Mouse (Mus musculus): ENCODE data around the gene Afg1l. TPM values are rescaled to one million over a fixed set of nuclear protein-coding genes. Genes with fewer than 3 reads are reported as not detected.
A peak's percentile ranks its signal among the peaks of the same experiment; 100 is the strongest.

Gene Afg1l
- polyA plus RNA-seq, 1 experiment from 2014 or later = 2.9 TPM

DNA sequence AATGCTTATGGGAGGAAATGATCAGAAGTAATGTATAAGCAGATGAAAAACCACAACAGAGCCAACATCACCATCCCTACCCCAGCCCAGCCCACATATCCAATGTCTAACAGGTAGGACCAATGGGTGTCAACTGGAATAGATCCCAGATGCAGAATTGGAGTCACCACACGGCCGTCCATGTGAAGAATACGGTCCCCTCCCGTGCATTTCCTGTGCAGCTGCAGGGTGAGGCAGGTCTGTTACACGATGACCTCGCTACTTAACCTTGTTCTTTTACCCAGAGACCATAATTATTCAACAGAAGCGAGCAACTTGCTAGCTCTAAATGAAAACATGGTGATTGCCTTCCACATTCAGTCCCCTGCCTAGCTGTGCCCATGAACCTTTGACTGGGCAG is 178.4 kb downstream of the Afg1l start:
- Histone ChIP-seq H3K4me3 (ENCODE audit: low read depth, low read length) (no peak overlapping the region), H3K9me3 (replicated peaks; ENCODE audit: control insufficient read depth, low read length) (no peaks in the 10 kb centered on the region), H3K4me1 (ENCODE audit: control insufficient read depth, low read depth, low read length) (peaks cover 12% of the 10 kb centered on the region), H3K27me3 (ENCODE audit: control insufficient read depth, insufficient read depth, low read depth, low read length) (no peaks in the 10 kb centered on the region), H3K4me2 (ENCODE audit: low read depth, low read length) (no peak overlapping the region), H3K9ac (ENCODE audit: low read depth, low read length) (no peak overlapping the region), H3K36me3 (ENCODE audit: control insufficient read depth, insufficient read depth) (no peaks in the 10 kb centered on the region), H3K27ac (ENCODE audit: low read length) (no peak overlapping the region)
- WGBS (ENCODE audit: insufficient replicate concordance) = 36% methylated on average over 7 of the region's 7 CpGs
- no peak for ATAC-seq (ENCODE audit: low read depth)

- Histone ChIP-seq H3K4me2 (ENCODE audit: low read depth, low read length) (no peak overlapping the region), H3K4me1 (ENCODE audit: control insufficient read depth, low read depth, low read length) (peaks cover 14% of the 10 kb centered on the region), H3K9ac (ENCODE audit: low read depth, low read length) (no peak overlapping the region), H3K36me3 (ENCODE audit: control insufficient read depth, insufficient read depth) (no peaks in the 10 kb centered on the region), H3K27me3 (ENCODE audit: control insufficient read depth, insufficient read depth, low read depth, low read length) (no peaks in the 10 kb centered on the region), H3K27ac (ENCODE audit: low read length) (no peak overlapping the region), H3K4me3 (ENCODE audit: low read depth, low read length) (no peak overlapping the region), H3K9me3 (replicated peaks; ENCODE audit: control insufficient read depth, low read length) (no peaks in the 10 kb centered on the region)
- WGBS (ENCODE audit: insufficient replicate concordance) = 57% methylated on average over 6 of the region's 6 CpGs
- no peak for ATAC-seq (ENCODE audit: low read depth)
Measured at GRCm38 (mm10) chr10:42299426-42299825, 178.9 kb downstream of the Afg1l start.

GRCm38 (mm10) chr10:42297954-42298353 is 180.4 kb downstream of the Afg1l start:
- Histone ChIP-seq H3K9ac (ENCODE audit: low read depth, low read length) (no peak overlapping the region), H3K4me1 (ENCODE audit: control insufficient read depth, low read depth, low read length) (peaks cover 15% of the 10 kb centered on the region), H3K4me2 (ENCODE audit: low read depth, low read length) (no peak overlapping the region), H3K4me3 (ENCODE audit: low read depth, low read length) (no peak overlapping the region), H3K36me3 (ENCODE audit: control insufficient read depth, insufficient read depth) (no peaks in the 10 kb centered on the region), H3K27me3 (ENCODE audit: control insufficient read depth, insufficient read depth, low read depth, low read length) (no peaks in the 10 kb centered on the region), H3K27ac (ENCODE audit: low read length) (no peak overlapping the region), H3K9me3 (replicated peaks; ENCODE audit: control insufficient read depth, low read length) (no peaks in the 10 kb centered on the region)
- ATAC-seq (ENCODE audit: low read depth) = no peak
- WGBS (ENCODE audit: insufficient replicate concordance) = 51% methylated on average over 1 of the region's 1 CpGs

- Histone ChIP-seq H3K27me3 (ENCODE audit: control insufficient read depth, insufficient read depth, low read depth, low read length) (no peaks in the 10 kb centered on the region), H3K9me3 (replicated peaks; ENCODE audit: control insufficient read depth, low read length) (no peaks in the 10 kb centered on the region), H3K9ac (ENCODE audit: low read depth, low read length) (no peak overlapping the region), H3K27ac (ENCODE audit: low read length) (no peak overlapping the region), H3K36me3 (ENCODE audit: control insufficient read depth, insufficient read depth) (no peaks in the 10 kb centered on the region), H3K4me2 (ENCODE audit: low read depth, low read length) (no peak overlapping the region), H3K4me3 (ENCODE audit: low read depth, low read length) (no peak overlapping the region), H3K4me1 (ENCODE audit: control insufficient read depth, low read depth, low read length) (peaks cover 15% of the 10 kb centered on the region)
- no peak for ATAC-seq (ENCODE audit: low read depth)
- WGBS (ENCODE audit: insufficient replicate concordance) = 65% methylated on average over 2 of the region's 2 CpGs
Measured at GRCm38 (mm10) chr10:42297109-42297508, 181.3 kb downstream of the Afg1l start.

DNA sequence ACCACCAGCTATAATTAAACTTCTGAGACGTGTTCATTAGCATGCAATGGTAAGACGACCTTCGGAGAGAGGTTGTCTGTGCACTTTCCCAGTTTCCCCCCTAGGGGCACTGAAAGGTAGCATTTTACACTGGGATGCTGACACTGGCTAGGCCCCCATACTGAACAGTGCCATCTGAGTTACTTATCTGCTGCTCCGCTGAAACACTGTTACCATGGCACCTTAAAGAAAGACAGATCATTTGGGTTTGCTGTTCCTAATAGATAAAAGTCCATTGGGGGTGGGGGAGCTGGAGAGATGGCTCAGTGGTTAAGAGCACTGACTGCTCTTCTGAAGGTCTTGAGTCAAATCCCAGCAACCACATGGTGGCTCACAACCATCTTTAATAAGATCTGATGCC is 181.8 kb downstream of the Afg1l start:
- H3K9ac ChIP-seq (ENCODE audit: low read depth, low read length) = no peak overlapping the region
- no peak overlapping the region for H3K4me3 ChIP-seq (ENCODE audit: low read depth, low read length)
- no peak overlapping the region for H3K27ac ChIP-seq (ENCODE audit: low read length)
- no peaks in the 10 kb centered on the region for H3K9me3 ChIP-seq (replicated peaks; ENCODE audit: control insufficient read depth, low read length)
- H3K4me2 ChIP-seq (ENCODE audit: low read depth, low read length) = peak overlapping the region; percentile 1; the same call in 1 of the 2 replicates
- H3K27me3 ChIP-seq (ENCODE audit: control insufficient read depth, insufficient read depth, low read depth, low read length) = no peaks in the 10 kb centered on the region
- H3K36me3 ChIP-seq (ENCODE audit: control insufficient read depth, insufficient read depth) = no peaks in the 10 kb centered on the region
- H3K4me1 ChIP-seq (ENCODE audit: control insufficient read depth, low read depth, low read length) = peaks cover 15% of the 10 kb centered on the region
- ATAC-seq (ENCODE audit: low read depth) = peak; percentile 79
- WGBS (ENCODE audit: insufficient replicate concordance) = 34% methylated on average over 4 of the region's 4 CpGs

- H3K4me3 ChIP-seq (ENCODE audit: low read depth, low read length) = no peak overlapping the region
- no peak for ATAC-seq (ENCODE audit: low read depth)
- no peaks in the 10 kb centered on the region for H3K36me3 ChIP-seq (ENCODE audit: control insufficient read depth, insufficient read depth)
- 5% methylated on average over 1 of the region's 1 CpGs for WGBS (ENCODE audit: insufficient replicate concordance)
- no peak overlapping the region for H3K9ac ChIP-seq (ENCODE audit: low read depth, low read length)
- no peaks in the 10 kb centered on the region for H3K9me3 ChIP-seq (replicated peaks; ENCODE audit: control insufficient read depth, low read length)
- no peak overlapping the region for H3K4me2 ChIP-seq (ENCODE audit: low read depth, low read length)
- H3K27ac ChIP-seq (ENCODE audit: low read length) = no peak overlapping the region
- no peaks in the 10 kb centered on the region for H3K27me3 ChIP-seq (ENCODE audit: control insufficient read depth, insufficient read depth, low read depth, low read length)
- peaks cover 15% of the 10 kb centered on the region for H3K4me1 ChIP-seq (ENCODE audit: control insufficient read depth, low read depth, low read length)
Measured at GRCm38 (mm10) chr10:42295028-42295427, 183.3 kb downstream of the Afg1l start.

GRCm38 (mm10) chr10:42294392-42294791 is 184.0 kb downstream of the Afg1l start:
- no peaks in the 10 kb centered on the region for H3K9me3 ChIP-seq (replicated peaks; ENCODE audit: control insufficient read depth, low read length)
- H3K4me3 ChIP-seq (ENCODE audit: low read depth, low read length) = no peak overlapping the region
- no peak overlapping the region for H3K27ac ChIP-seq (ENCODE audit: low read length)
- H3K4me1 ChIP-seq (ENCODE audit: control insufficient read depth, low read depth, low read length) = peaks cover 15% of the 10 kb centered on the region
- H3K4me2 ChIP-seq (ENCODE audit: low read depth, low read length) = no peak overlapping the region
- no peaks in the 10 kb centered on the region for H3K36me3 ChIP-seq (ENCODE audit: control insufficient read depth, insufficient read depth)
- WGBS (ENCODE audit: insufficient replicate concordance) = 14% methylated on average over 2 of the region's 2 CpGs
- no peak for ATAC-seq (ENCODE audit: low read depth)
- H3K9ac ChIP-seq (ENCODE audit: low read depth, low read length) = no peak overlapping the region
- H3K27me3 ChIP-seq (ENCODE audit: control insufficient read depth, insufficient read depth, low read depth, low read length) = no peaks in the 10 kb centered on the region

GRCm38 (mm10) chr10:42293877-42294276 is 184.5 kb downstream of the Afg1l start:
- no peak overlapping the region for H3K4me2 ChIP-seq (ENCODE audit: low read depth, low read length)
- no peak overlapping the region for H3K27ac ChIP-seq (ENCODE audit: low read length)
- ATAC-seq (ENCODE audit: low read depth) = no peak
- H3K36me3 ChIP-seq (ENCODE audit: control insufficient read depth, insufficient read depth) = no peaks in the 10 kb centered on the region
- H3K9ac ChIP-seq (ENCODE audit: low read depth, low read length) = no peak overlapping the region
- no peak overlapping the region for H3K4me3 ChIP-seq (ENCODE audit: low read depth, low read length)
- WGBS (ENCODE audit: insufficient replicate concordance) = 28% methylated on average over 4 of the region's 4 CpGs
- H3K9me3 ChIP-seq (replicated peaks; ENCODE audit: control insufficient read depth, low read length) = no peaks in the 10 kb centered on the region
- peaks cover 15% of the 10 kb centered on the region for H3K4me1 ChIP-seq (ENCODE audit: control insufficient read depth, low read depth, low read length)
- no peaks in the 10 kb centered on the region for H3K27me3 ChIP-seq (ENCODE audit: control insufficient read depth, insufficient read depth, low read depth, low read length)

DNA sequence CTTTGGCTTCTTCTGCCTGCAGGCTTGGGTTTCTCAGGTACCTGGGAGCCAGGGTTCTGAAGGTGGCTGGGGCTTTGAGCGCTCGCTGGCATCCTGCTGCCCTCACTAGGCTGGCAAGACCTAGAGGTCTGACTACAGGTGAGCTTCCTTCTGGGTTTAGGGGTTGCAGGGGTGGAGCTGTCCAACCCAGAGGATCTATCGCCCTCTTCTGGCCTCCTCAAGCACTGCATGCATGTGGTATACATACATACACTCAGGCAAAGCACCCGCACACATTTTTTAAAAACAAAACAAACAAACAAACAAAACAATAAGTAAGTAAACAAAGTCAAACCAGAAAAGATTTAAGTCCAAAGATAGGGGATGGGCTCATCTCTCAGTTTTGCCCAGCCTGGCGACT is 187.0 kb downstream of the Afg1l start:
- Histone ChIP-seq H3K9me3 (replicated peaks; ENCODE audit: control insufficient read depth, low read length) (no peaks in the 10 kb centered on the region), H3K27me3 (ENCODE audit: control insufficient read depth, insufficient read depth, low read depth, low read length) (no peaks in the 10 kb centered on the region), H3K4me1 (ENCODE audit: control insufficient read depth, low read depth, low read length) (peaks cover 10% of the 10 kb centered on the region), H3K27ac (ENCODE audit: low read length) (no peak overlapping the region), H3K4me2 (ENCODE audit: low read depth, low read length) (no peak overlapping the region), H3K4me3 (ENCODE audit: low read depth, low read length) (no peak overlapping the region), H3K9ac (ENCODE audit: low read depth, low read length) (no peak overlapping the region), H3K36me3 (ENCODE audit: control insufficient read depth, insufficient read depth) (no peaks in the 10 kb centered on the region)
- ATAC-seq (ENCODE audit: low read depth) = peak; percentile 24; the same call in 1 of the 2 replicates
- 51% methylated on average over 5 of the region's 5 CpGs for WGBS (ENCODE audit: insufficient replicate concordance)

Measured in liver, embryonic 16.5 days (tissue).